Mouse (Mus musculus): ENCODE data around the gene Map3k21. TPM values are rescaled to one million over a fixed set of nuclear protein-coding genes. Genes with fewer than 3 reads are reported as not detected.

Map3k21 gene
- polyA plus RNA-seq, 1 experiment from 2014 or later = 5.8 TPM

DNA sequence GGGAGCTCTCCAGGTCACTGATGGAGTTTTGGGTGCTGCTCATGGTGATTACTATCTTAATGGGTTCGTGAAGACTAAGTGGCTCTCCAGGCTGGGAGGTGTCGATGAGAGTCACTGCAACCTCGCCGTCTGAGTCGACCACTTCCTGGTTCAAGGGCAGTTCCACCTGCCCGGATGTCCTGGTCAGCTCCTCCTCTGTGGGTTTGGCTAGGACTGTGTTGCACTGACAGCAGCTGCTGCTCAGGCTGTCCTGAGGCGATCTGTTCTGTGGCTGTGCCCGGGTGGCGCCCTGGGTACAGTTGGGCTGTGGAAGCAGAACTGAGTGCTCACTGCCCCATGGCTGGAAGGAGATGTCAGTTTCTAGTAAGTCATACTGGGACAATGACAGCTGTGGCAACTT is 22.7 kb upstream of the Map3k21 start:
- Histone ChIP-seq H3K9ac (ENCODE audit: low read depth, low read length) (no peak overlapping the region), H3K9me3 (ENCODE audit: control insufficient read depth, low read length) (no peaks in the 10 kb centered on the region), H3K4me2 (replicated peaks; ENCODE audit: low read depth, low read length) (no peak overlapping the region), H3K27me3 (ENCODE audit: control insufficient read depth, insufficient read depth, low read length) (no peaks in the 10 kb centered on the region), H3K27ac (ENCODE audit: low read depth, low read length) (no peak overlapping the region), H3K36me3 (ENCODE audit: control insufficient read depth, insufficient read depth, low read length) (no peaks in the 10 kb centered on the region), H3K4me1 (ENCODE audit: control insufficient read depth, insufficient read depth, low read length) (no peaks in the 10 kb centered on the region), H3K4me3 (ENCODE audit: low read length) (no peak overlapping the region)
- ATAC-seq (ENCODE audit: low FRiP score, low TSS enrichment) = no peak
- WGBS = 63% methylated on average over 9 of the region's 9 CpGs

DNA sequence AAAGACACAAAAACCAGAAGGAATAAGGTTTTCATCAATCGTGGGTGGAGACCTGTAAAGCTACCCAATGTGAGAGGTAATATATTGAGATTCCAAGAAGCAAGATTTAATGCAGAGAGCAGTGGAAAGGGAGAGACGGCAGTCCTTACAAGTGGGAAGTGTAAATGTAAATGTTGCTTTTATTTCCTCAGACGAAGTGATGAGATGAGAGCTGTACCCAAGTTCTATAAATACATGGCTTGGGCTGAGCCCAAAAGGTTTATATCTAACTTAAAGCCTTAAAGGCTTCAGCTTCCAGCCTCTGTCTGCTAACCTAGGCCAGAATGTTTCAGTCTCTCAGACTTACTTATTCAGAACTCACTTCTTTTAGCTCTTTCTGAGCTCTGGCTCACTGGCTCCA is 20.3 kb upstream of the Map3k21 start:
- H3K9ac ChIP-seq (ENCODE audit: low read depth, low read length) = no peak overlapping the region
- no peaks in the 10 kb centered on the region for H3K36me3 ChIP-seq (ENCODE audit: control insufficient read depth, insufficient read depth, low read length)
- H3K4me3 ChIP-seq (ENCODE audit: low read length) = no peak overlapping the region
- H3K27me3 ChIP-seq (ENCODE audit: control insufficient read depth, insufficient read depth, low read length) = no peaks in the 10 kb centered on the region
- 65% methylated on average over 3 of the region's 3 CpGs for WGBS
- H3K27ac ChIP-seq (ENCODE audit: low read depth, low read length) = no peak overlapping the region
- no peaks in the 10 kb centered on the region for H3K4me1 ChIP-seq (ENCODE audit: control insufficient read depth, insufficient read depth, low read length)
- no peak overlapping the region for H3K4me2 ChIP-seq (replicated peaks; ENCODE audit: low read depth, low read length)
- no peaks in the 10 kb centered on the region for H3K9me3 ChIP-seq (ENCODE audit: control insufficient read depth, low read length)
- ATAC-seq (ENCODE audit: low FRiP score, low TSS enrichment) = no peak

DNA sequence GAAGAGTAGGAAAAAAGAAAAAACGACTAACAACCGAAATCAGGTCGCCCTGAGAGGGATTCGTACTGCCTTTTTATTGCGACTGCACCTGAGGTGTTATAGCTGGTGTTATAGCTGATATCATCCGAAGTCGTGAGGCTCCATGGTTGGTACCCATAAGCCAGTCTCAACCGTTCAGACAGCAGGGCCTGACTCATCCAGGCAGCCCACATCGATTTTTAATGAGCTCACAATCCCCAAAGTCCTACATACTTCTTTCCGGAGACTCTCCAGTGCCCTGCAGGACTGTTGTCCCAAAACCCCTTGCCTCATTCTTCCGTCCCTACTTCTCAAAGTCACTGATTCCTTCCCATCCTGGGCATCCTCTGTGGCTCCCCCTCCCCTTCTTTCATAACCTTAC is 12.9 kb upstream of the Map3k21 start:
- Histone ChIP-seq H3K27ac (ENCODE audit: low read depth, low read length) (no peak overlapping the region), H3K4me1 (ENCODE audit: control insufficient read depth, insufficient read depth, low read length) (0 out of 2 replicates have a peak, but pooled peaks cover 4% of the 10 kb centered on the region), H3K27me3 (ENCODE audit: control insufficient read depth, insufficient read depth, low read length) (peaks cover 22% of the 10 kb centered on the region), H3K36me3 (ENCODE audit: control insufficient read depth, insufficient read depth, low read length) (no peaks in the 10 kb centered on the region), H3K9me3 (ENCODE audit: control insufficient read depth, low read length) (no peaks in the 10 kb centered on the region), H3K9ac (ENCODE audit: low read depth, low read length) (no peak overlapping the region), H3K4me2 (replicated peaks; ENCODE audit: low read depth, low read length) (no peak overlapping the region), H3K4me3 (ENCODE audit: low read length) (no peak overlapping the region)
- WGBS = 60% methylated on average over 11 of the region's 11 CpGs
- no peak for ATAC-seq (ENCODE audit: low FRiP score, low TSS enrichment)

DNA sequence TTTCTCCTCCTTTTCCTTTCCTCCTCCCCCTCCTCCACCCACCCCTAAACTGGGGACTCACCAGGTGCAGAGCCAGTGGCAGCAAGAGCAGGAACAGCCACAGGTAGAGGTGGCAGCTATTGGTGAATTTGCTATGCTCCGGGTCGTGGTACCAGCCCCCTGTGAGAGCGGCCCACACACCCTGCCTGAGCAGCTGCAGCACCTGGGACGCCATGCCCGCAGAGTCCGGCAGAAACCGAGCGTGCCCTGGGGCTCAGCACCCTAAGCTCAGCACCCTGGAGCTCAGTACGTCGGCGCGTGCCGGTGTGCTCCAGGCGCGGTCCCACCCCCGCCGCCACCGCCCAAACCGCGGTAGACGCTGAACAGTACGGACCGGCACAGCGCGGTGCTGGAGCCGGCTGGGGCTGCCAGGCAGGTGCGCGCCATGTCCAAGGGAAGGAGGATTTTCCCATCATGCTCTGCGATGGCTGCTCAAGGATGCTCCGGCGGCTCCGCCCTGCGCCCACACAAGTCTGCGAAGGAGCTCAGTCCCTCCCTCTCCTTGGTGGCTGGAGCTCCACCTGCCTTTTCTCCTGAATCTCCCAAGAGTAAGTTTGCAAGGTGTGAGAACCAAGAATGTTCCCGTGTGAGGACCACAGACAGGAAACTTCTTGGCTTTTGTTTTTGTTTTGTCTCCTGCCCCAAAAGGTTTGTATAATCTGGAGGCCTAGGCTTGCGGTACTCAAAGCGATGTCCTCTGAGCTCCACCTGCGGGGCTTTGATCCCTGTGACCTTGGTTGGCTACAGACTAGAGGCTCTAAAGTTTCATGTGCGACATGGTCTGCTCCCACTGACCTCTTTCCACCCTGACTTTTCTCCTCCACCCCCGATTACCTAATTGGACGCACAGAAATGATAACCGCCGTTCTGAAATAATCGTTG is 12.1 kb upstream of the Map3k21 start, which contains the start of gene Pcnx2:
Gene Pcnx2 (minus strand): TSS at position 450 of the 921 bp plus-strand sequence.
- Histone ChIP-seq H3K27ac (ENCODE audit: low read depth, low read length) (no peak within 1 kb of the TSS), H3K9ac (ENCODE audit: low read depth, low read length) (0 out of 2 replicates have a peak within 1 kb of the TSS, but pooled peaks have one; percentile 2), H3K27me3 (ENCODE audit: control insufficient read depth, insufficient read depth, low read length) (peaks cover 22% of the 10 kb centered on the region), H3K4me1 (ENCODE audit: control insufficient read depth, insufficient read depth, low read length) (0 out of 2 replicates have a peak, but pooled peaks cover 4% of the 10 kb centered on the region), H3K4me3 (ENCODE audit: low read length) (peak within 1 kb of the TSS; percentile 25), H3K4me2 (replicated peaks; ENCODE audit: low read depth, low read length) (peak within 1 kb of the TSS; percentile 40), H3K36me3 (ENCODE audit: control insufficient read depth, insufficient read depth, low read length) (no peaks in the 10 kb centered on the region), H3K9me3 (ENCODE audit: control insufficient read depth, low read length) (no peaks in the 10 kb centered on the region)
- WGBS = 6% methylated on average over 34 of the region's 44 CpGs
- 0 out of 2 replicates have a peak, but pooled peaks have one; percentile 40 for ATAC-seq (ENCODE audit: low FRiP score, low TSS enrichment)

GRCm38 (mm10) chr8:125898899-125899298 is 11.4 kb upstream of the Map3k21 start:
- 0% methylated on average over 6 of the region's 6 CpGs for WGBS
- Histone ChIP-seq H3K27me3 (ENCODE audit: control insufficient read depth, insufficient read depth, low read length) (peaks cover 22% of the 10 kb centered on the region), H3K27ac (ENCODE audit: low read depth, low read length) (no peak overlapping the region), H3K9ac (ENCODE audit: low read depth, low read length) (no peak overlapping the region), H3K9me3 (ENCODE audit: control insufficient read depth, low read length) (no peaks in the 10 kb centered on the region), H3K36me3 (ENCODE audit: control insufficient read depth, insufficient read depth, low read length) (no peaks in the 10 kb centered on the region), H3K4me2 (replicated peaks; ENCODE audit: low read depth, low read length) (no peak overlapping the region), H3K4me3 (ENCODE audit: low read length) (no peak overlapping the region), H3K4me1 (ENCODE audit: control insufficient read depth, insufficient read depth, low read length) (0 out of 2 replicates have a peak, but pooled peaks cover 4% of the 10 kb centered on the region)
- ATAC-seq (ENCODE audit: low FRiP score, low TSS enrichment) = no peak

DNA sequence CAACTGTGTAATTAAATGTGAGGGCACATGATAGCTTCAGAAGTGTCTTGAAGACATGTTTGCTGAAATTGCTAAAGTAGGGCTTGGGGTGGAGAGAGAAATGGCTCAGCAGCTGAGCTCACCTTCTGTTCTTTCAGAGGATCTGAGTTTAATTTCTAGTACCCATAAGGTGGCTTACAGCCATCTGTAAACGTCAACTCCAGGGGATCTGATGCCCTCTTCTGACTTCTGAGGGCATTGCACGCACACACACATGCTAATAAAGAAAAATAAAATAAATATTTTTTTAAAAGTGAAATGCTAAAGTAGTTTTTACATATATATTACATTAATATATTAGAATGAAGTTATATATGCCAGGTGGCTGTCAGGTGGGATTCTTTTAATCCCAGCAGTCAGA is 9.1 kb upstream of the Map3k21 start:
- H3K9me3 ChIP-seq (ENCODE audit: control insufficient read depth, low read length) = no peaks in the 10 kb centered on the region
- no peaks in the 10 kb centered on the region for H3K36me3 ChIP-seq (ENCODE audit: control insufficient read depth, insufficient read depth, low read length)
- 0 out of 2 replicates have a peak, but pooled peaks cover 4% of the 10 kb centered on the region for H3K4me1 ChIP-seq (ENCODE audit: control insufficient read depth, insufficient read depth, low read length)
- H3K27ac ChIP-seq (ENCODE audit: low read depth, low read length) = no peak overlapping the region
- no peak overlapping the region for H3K4me2 ChIP-seq (replicated peaks; ENCODE audit: low read depth, low read length)
- H3K27me3 ChIP-seq (ENCODE audit: control insufficient read depth, insufficient read depth, low read length) = peaks cover 22% of the 10 kb centered on the region
- H3K9ac ChIP-seq (ENCODE audit: low read depth, low read length) = no peak overlapping the region
- 33% methylated on average over 2 of the region's 2 CpGs for WGBS
- H3K4me3 ChIP-seq (ENCODE audit: low read length) = no peak overlapping the region
- no peak for ATAC-seq (ENCODE audit: low FRiP score, low TSS enrichment)

- H3K27ac ChIP-seq (ENCODE audit: low read depth, low read length) = no peak overlapping the region
These were observed 7.7 kb upstream of the Map3k21 start for GRCm38 (mm10) chr8:125902521-125902920.

DNA sequence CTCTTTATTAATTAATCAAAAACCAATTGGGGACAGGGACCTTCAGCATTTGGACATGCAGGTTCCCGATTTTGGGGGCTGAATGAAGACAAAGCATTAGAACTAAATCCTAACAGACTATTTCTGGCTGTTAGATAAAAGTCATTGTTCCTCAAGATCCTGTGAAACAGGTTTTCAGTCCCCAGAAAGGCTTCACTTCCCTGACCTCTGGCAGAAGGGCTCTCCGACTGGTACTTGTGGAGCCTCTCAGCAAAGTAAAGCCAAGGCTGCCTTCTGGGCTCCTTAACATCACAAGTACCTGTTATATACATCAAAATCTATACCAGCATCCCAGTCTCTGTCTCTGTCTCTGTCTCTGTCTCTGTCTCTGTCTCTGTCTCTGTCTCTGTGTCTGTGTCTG is 4.9 kb upstream of the Map3k21 start:
- Histone ChIP-seq H3K4me2 (replicated peaks; ENCODE audit: low read depth, low read length) (no peak overlapping the region), H3K4me1 (ENCODE audit: control insufficient read depth, insufficient read depth, low read length) (0 out of 2 replicates have a peak, but pooled peaks cover under 1% of the 10 kb centered on the region), H3K4me3 (ENCODE audit: low read length) (no peak overlapping the region), H3K36me3 (ENCODE audit: control insufficient read depth, insufficient read depth, low read length) (no peaks in the 10 kb centered on the region), H3K27ac (ENCODE audit: low read depth, low read length) (no peak overlapping the region), H3K27me3 (ENCODE audit: control insufficient read depth, insufficient read depth, low read length) (peaks cover 12% of the 10 kb centered on the region), H3K9me3 (ENCODE audit: control insufficient read depth, low read length) (no peaks in the 10 kb centered on the region), H3K9ac (ENCODE audit: low read depth, low read length) (no peak overlapping the region)
- ATAC-seq (ENCODE audit: low FRiP score, low TSS enrichment) = no peak
- WGBS = 70% methylated on average over 2 of the region's 2 CpGs

More at GRCm38 (mm10) chr8:125902521-125902920, 7.7 kb upstream of the Map3k21 start:
- Histone ChIP-seq H3K27me3 (ENCODE audit: control insufficient read depth, insufficient read depth, low read length) (peaks cover 13% of the 10 kb centered on the region), H3K4me2 (replicated peaks; ENCODE audit: low read depth, low read length) (no peak overlapping the region), H3K4me1 (ENCODE audit: control insufficient read depth, insufficient read depth, low read length) (0 out of 2 replicates have a peak, but pooled peaks cover 4% of the 10 kb centered on the region), H3K4me3 (ENCODE audit: low read length) (no peak overlapping the region), H3K9me3 (ENCODE audit: control insufficient read depth, low read length) (no peaks in the 10 kb centered on the region), H3K9ac (ENCODE audit: low read depth, low read length) (no peak overlapping the region), H3K36me3 (ENCODE audit: control insufficient read depth, insufficient read depth, low read length) (no peaks in the 10 kb centered on the region)
- no peak for ATAC-seq (ENCODE audit: low FRiP score, low TSS enrichment)
- WGBS = 40% methylated on average over 3 of the region's 3 CpGs

- Histone ChIP-seq H3K4me2 (replicated peaks; ENCODE audit: low read depth, low read length) (no peak overlapping the region), H3K27me3 (ENCODE audit: control insufficient read depth, insufficient read depth, low read length) (peaks cover 28% of the 10 kb centered on the region), H3K36me3 (ENCODE audit: control insufficient read depth, insufficient read depth, low read length) (no peaks in the 10 kb centered on the region), H3K27ac (ENCODE audit: low read depth, low read length) (no peak overlapping the region), H3K4me3 (ENCODE audit: low read length) (no peak overlapping the region), H3K4me1 (ENCODE audit: control insufficient read depth, insufficient read depth, low read length) (0 out of 2 replicates have a peak, but pooled peaks cover 9% of the 10 kb centered on the region), H3K9ac (ENCODE audit: low read depth, low read length) (no peak overlapping the region), H3K9me3 (ENCODE audit: control insufficient read depth, low read length) (no peaks in the 10 kb centered on the region)
- ATAC-seq (ENCODE audit: low FRiP score, low TSS enrichment) = no peak
- 55% methylated on average over 2 of the region's 2 CpGs for WGBS
These were observed 2.9 kb upstream of the Map3k21 start for GRCm38 (mm10) chr8:125907311-125907710.
